Mouse (Mus musculus) left cerebral cortex, adult 9 months (tissue): ENCODE data around the gene Qrich1.
A peak's percentile ranks its signal among the peaks of the same experiment; 100 is the strongest.

Experiments
- DNase-seq, 2 experiments: peaks; one replicate each; pipeline ENCODE4 v3.0.0; 2022; ENCODE audit warnings: low spot score in 2 of 2

Qrich1 gene

DNA sequence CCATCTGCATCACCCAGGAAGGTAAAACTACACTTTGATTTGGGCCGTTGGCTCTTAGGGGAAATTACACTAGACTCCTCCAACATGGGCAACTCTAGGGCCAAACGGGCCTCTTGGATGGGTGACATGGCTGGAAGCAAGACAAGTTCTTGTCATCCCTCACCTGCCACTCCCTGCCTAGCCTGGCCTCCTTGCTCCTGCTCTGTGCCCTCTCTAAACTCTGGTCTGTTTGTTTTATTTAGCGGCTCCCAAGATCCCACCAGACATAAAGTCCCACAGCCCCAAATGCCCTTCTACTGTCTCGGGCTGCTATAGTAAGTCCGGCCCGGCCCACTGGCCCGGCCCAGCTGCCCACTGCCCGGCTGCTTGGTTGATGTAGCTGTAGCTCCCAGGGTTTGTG, 47.1 kb downstream of the Qrich1 start:
- DNase-seq, result no peak

DNA sequence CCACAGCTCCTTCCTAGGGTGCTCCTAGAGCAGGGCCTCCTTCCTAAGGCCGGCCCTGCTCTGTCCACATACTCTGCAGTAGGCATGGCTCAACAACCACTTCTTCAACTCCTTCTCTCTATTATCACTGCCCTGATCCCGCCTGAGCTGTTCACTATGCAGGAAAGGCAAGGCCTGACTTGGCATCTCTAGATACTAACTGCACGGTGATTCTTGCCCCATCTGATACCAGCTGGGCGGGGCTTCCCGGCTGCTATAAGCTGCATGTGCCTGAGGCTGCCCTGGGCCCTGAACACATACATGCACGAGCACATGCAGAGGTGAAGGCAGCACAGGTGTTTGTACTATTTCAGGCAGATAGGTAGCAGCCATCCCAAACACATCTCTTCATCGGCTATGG, 47.5 kb downstream of the Qrich1 start:
- no peak for DNase-seq

DNA sequence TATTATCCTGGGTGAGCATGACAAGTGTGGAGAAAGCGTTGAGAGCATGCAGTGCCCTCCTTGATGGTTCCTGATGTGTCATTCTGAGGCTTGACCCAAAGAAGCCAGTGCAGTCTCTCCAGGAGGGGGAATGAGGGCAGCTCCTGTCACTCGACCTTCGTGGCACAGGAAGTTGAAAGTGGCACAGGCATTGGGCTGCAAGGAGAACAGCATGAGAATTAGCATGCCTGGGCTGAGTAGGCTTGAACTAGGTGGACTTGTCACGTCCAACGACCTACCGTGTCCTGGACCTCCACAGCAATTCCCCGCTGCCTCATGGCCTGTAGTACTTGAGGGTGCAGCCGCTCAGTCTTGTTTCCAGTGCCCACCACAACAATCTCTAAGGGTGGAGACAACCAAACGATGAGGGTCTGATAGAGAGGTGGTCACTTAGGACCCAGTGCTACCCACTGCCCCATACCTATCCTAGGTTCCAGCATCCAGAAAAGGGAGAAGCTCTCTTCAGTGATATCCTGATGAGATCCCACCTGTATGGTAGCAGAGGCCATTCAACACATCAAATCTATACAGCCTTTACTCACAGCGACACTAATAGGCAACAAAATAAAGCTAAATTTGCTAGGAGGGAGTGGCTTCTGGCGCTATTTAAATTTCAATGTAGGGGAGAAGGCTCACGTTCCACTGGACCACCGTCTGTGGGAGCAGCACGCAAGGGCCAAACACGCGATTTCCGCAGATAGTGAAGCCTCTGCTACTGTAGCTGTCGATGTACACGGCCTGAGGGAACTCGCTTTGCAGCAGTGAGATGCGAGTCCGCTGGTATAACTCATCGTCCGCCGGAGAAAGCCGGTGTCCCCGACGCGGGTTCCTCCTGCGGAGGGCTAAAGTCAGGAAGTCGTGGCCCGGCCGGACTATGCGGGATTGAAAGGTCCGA, 49.5 kb downstream of the Qrich1 start:
- DNase-seq, result no peak

DNA sequence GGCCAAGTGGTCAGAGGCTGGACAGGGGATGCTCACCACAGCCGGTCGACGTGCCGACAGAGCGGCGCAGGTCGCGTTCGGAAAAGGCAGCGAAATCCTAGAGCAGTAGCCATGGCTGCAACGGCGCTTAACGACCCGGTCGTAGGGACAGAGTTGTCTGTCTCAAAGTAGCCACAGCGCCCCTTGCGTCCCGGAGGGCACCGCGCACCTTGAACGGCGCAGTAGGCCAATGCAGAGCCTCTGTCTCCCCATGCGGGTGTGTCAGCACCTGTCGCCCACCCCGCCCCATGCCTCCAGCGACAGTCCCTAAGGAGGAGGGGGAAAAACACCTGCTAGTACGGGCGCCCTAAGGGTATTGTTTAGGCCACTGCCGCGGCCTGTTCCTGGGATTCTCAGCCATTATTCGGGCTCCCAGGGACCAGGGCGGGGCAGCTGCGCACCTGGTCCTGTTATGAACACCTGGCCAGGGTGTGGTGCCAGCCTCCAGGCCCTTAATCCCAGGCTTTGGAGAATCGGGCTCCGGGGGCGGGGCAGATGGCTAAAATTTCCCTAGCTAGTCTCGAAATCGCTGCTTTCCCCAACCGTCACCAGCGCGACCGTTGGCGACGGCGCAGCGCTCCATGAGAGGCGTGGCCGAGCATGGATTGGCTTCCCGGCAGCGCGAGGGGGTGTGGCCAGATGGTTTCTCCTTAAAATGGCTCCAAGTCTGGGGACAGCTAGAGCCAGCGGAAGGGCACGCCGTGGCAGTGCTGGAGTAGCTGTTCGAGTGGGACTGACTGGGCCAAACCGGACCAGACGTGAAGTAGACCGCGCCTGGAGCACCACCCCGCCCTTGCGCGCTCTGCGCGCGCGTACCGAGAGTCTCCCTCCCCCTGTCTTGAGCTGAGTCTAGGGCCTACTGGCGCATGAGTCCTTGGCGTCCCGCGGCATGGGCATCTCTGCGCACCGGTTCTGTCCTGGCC, 50.5 kb downstream of the Qrich1 start, which contains the start of gene Ndufaf3:
Gene Ndufaf3, minus strand, starts transcription at position 620 of the 962 bp plus-strand sequence.
- DNase-seq, result peak; percentile 88 to 97

DNA sequence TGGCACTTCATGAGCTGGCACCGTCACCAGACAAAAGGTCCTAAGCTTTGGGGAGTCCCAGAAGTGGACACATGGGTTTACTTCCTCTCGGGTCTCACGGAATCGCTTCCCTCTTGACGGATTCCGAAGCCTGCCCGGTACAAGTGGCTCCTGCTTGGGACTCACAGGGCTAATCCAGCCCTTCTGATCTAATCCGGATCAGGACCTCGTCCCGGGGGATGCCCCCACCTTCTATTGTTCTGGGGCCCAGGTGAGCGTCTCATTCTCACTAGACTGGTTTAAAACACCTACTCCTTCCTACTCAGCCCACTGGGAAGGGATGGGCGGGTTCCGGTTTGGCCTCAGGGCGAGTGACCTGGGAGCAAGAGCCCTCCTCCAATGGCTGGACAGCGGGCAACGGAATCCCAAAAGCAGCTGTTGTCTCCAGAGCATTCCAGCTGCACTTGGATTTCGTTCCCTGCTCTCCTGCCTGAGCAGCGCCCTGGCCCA, 51.4 kb downstream of the Qrich1 start:
- DNase-seq, result no peak

DNA sequence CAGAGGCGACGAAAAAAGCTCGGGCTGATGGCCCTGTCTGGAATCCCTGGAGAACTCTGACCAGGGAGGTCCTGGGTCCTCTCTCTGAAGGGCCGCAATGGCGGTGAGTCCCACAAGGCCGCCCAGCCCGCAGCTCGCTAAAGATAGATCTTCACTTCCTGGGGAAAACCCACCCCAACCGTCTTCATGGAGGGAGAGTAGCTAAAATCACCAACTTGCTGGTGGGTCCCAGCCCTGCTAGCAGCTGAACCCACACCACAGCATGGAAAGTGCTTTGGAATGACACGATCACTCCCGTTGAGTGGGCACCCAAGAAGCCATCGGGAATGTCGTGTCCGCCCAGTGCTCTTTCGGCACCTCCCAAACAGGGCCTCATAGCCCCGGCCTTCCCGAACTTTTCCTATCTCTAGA, 51.9 kb downstream of the Qrich1 start:
- DNase-seq, result no peak

DNA sequence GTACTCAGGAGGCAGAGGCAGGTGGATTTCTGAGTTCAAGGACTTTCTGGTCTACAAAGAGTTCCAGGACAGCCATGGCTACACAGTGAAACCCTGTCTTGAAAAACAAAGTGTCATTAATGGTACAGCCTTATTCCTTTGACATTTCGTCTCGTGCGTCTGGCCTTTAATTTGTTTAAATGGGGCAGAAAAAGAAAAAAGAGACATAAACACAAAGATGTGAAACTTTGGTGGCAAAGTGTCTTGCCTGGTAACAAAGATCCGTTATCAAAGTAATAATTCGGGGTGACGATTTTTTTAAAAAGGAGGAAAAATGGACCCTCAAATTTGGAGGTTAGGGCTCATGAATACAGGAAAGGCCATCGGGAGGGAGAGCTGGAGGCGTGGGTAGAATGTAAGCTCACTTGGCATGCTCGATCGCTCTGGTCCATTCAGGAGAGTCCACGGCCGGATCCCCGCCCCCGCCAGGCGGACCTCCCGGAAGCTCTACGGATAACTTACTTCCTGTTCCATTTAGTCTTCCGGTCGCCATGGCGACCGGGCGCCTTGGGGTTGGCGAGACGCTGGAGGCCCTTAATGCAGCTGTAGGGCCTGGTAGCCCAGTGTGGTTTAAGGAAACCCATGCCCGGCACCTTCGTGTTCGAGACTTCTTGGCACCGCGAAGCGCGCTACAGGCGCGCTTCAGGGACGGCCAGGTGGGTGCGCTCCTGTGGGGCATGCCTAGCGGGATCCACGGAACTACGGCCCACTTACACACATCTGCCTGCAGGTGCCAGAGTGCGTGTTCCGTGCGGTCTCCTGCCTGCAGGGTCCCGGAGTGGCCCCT, 53.0 kb downstream of the Qrich1 start, which contains the start of gene Dalrd3:
Gene Dalrd3, plus strand, starts transcription at position 506 of the 826 bp plus-strand sequence.
- peak in 1 of 2 experiments; percentile 92 for DNase-seq

DNA sequence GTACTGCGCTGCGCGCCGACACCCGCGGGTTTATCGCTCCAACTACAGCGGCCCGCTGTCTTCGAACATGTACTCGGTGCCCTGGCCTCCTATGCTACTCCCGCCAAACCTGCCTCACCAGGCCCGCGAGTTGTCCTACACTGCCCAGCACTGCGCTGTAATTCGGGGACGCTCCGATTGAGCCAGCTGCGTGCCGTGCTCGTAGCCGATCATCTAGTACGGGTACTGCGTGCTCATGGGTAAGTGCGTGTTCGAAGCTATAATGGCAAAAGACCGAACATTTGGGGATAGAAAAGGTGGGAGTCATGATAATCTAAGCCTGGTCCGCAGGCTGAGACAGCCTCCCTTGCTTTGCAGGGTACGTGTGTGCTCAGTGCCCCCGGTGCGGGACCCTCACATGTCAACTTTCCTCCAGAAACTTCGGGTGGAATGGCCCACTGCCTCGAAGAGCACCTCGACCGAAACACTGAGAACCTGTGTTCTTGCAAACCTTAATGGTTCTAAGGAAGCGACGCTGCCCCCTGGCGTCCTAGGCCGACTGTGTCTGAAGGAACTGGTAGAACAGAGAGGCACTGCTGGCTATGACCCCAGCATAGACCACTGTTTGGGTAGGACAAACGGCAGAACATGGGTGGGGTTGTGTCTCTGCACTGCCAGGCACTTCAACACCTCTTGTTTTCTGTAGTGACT, 53.7 kb downstream of the Qrich1 start:
- peak in 1 of 2 experiments; percentile 73 for DNase-seq

DNA sequence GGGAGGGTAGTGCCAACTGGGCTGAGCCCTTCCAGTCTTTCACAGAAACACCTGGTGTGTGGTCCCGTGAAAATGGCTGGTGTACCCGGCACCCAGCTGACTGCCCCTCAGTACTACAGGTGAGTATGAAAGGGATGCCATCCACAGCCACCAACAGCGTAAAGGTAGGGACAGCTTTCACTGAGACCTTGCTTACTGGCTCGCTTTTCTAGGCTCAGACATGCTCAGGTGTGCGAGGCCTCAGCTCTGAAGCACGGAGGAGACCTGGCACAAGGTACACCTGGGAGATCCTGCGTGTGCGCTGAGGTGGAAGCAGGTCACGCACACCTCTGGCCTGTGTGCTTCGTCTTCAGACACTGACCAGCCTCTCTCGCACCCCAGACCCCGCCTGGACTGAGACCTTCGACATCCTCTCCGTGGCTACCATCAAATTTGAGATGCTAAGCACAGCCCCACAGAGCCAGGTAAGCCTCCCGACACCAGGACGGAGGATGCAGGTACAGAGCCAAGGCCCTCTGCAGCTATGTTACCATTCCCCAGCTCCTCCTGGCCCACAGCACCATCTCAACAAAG, 54.9 kb downstream of the Qrich1 start:
- no peak for DNase-seq

DNA sequence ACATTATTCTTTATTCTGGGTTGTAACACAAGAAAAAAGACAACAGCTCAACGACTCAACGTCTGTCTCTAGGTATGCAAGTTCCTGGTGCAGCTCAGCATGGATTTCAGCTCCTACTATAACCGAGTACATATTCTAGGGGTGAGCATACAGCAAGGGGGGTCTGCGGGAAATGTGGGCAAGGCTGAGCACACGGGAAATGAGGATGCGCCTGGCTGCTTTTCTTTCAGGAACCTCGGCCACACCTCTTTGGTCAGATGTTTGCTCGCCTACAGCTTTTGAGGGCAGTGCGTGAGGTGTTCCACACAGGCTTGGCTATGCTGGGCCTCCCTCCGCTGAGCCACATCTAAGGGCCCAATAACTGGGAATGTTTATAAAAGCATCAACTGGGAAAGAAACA, 55.7 kb downstream of the Qrich1 start:
- DNase-seq, result no peak

DNA sequence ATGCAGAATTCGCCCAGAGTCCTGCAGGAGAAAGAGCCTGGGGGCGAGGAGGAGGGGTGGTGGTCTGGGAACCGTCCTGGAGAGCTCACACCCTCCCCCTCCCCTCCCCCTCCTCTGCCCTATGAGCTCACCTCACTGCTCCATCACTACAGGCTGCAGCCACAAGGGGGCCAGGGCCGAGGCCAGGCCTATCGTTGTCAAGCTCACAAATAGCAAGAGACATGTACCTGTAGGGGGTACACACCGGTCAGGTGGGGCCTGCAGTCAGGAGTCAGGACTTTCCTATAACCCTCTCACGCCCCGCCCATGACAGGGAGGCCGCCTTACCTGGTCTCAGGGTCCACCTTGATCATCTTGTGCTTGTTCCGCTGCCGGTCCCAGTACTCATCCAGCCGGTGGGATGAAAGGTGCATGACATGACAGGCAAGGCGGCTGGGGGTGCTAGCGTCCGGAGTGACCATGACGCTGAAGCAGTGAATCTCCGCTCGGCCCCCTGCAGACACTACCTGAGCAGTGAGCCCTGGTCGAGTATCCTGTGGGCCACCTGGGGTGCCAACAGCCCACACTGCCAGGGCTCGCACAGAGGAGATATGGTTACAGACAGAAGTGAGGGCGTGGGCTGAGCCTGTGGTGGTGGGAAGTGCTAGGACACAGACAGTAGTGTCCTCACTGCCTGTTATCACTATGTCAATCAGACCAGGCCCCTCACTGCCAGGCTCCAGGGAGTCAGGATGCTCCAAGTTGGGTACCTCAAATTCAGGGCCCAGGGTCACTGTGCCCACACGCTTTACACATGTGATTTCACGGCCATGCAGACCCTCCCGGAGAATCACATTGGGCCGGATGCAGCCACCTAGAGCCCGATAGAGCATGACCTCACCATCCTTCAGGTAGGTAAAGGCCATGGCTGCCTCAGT, 57.4 kb downstream of the Qrich1 start:
- DNase-seq, result no peak

DNA sequence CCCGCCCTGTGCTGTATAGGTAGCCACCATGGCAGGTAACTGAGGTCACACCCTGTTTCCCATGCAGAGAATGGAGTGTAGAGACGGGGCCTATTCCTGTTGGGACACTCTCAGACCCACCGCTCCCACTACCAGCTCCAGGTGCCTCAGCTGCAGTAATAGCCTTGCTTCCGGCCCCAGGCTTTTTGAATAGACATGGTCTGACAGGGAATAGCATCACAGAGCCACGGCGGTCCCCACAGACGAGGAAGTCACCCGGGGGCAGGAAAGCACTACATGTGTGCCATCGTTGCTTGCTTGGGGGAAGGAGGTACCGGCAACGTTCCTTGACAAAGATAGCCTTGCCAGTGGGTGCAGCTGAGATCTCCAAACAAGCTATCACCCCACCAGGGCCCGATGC, 58.3 kb downstream of the Qrich1 start:
- DNase-seq, result no peak

DNA sequence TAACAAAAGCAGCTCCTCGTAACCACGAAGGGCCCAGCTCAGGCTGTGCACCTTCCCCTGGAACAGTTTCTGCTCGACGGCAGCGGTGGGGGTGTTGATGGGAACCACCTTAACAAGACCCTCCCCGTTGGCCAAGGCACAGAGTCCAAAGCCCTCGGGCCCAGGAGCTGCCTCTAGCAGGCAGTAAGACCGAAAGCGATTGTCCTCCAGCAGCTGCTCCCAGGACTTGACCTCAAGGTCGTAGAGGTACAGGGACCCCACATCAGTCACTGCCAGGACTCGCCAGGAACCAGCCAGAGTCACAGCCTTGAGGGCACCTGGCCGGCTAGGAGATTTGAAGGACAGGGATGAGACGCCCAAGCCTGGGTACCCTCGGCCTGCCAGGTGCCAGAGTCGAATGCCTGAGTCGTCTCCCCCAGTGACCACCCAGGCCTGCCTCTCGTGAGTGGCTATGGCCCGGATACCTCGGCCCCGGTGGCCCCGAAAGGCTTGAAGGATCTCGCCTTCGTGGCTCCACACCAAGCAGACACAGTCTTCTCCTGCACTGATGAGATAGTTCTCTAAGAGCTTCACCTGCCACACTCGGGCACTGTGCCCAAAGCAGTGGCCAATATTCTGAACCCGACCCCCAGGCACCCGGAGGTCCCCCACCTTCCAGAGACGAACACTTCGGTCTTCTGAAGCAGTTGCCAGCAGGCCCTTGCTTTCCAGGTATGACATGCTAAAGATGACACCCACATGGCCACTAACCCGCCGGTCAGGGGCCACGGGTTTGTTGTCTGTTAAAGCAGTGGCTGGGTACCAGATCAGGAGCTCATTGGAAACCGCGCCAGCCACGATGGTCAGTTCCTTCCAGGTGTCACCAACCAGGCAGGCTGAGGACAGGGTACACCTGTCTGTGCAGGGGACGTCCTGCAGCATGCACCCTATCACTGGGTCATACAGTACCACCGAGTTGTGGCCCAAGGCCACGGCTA, 59.0 kb downstream of the Qrich1 start:
- no peak for DNase-seq

DNA sequence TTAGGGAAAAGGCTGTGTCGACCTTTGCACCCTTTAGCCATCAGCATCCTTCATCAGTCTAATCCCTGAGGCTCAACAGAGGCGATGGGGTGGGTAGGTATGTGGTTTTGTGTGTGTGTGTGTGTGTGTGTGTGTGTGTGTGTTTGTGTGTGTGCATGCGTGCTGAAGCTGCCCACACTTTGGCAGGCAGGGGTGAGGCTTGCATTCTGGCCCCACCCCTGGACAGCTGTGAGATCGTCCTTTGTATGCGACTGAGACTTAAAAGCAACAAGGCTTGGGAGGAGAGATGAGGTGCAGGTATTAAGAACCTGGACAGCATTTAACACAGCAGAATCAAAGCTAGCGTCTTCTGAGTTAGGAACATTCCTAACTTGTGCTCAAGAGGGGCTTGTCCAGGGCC, 60.4 kb downstream of the Qrich1 start:
- no peak for DNase-seq

DNA sequence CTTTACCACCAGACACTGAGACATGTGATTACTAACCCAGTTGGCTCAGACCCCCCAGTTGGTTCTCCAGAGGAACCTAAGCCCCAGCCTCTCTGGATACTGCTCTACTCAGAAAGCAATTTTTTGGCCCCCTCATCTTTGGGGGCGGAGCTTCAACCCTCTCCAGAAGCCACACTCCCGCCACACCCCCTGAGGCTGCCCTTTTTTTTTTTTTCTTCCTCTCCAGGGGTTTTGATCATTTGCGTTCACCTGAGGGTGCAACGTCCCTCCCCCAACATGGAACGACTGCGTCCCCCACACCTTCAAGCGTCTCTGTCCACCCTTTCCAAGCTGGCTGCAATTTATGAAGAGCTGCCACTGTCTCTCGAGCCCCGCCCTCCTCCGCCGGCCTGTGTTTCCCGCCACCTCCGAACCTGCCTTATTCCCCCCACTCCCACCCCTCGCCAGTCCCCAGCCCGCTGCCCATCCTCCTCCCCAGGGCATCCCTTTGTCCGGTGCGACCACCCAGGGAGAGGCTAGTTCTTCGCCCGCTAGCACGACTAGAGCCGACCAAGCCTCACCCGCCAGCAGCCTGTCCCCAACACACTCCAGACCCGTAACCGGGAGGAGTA, 61.4 kb downstream of the Qrich1 start:
- no peak for DNase-seq

DNA sequence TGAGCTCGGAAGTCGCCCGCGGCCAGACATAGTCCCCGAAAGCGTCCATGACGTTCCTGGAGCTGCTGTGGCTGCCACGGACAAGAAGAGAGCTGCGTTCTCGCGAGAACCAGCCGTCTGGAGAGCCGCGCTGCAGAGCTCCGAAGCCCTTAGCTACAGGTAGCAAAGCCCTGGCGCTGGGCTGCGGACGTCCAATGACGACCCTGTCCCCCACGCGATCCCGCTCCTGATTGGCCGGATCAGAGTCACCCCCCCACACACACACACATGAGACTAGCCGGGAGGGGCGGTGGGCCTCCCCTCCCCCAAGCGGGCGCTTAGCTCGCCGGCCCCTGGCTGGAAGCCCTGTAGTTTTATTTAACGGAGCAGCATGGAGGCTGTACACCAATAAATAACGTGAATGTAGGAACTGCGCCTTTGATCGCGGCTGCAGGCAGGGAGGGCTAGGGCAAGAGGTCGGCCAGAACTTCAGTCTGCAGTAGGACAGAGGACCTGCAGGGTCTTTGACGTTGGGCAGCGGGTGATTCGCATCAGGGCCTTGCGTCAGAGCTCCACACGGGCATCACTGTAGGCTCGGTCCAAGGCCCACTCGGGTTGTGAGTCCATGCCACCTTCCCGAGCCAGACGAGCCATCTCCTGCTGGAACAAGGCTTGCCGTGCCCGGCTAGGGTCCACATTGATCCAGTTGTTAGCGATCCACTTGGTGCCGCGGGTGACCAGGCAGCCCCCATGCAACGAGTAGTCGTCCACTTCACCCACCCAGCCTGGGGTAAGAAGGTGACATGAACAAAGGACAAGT, 62.1 kb downstream of the Qrich1 start, which contains the start of gene Wdr6:
Gene Wdr6, minus strand, starts transcription at position 195 of the 799 bp plus-strand sequence.
- DNase-seq, result peak; percentile 85 to 90

DNA sequence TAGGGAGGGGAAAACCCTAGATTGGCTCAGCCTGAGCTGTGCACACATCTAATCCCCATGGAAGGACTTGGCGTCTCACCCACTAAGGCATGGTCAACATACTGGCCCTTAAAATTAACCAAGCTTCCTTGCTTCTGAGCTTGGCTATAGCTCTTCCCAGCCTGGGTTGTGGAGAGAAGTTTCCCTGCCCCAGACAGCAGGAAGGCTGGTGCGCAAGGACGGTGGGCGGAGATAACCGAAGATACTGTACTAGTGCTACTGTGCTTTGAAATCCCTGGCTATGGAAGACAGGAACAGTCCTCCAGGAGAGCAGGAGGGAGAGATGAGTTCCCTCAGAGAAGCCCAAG, 62.7 kb downstream of the Qrich1 start:
- DNase-seq, result no peak
